Mouse (Mus musculus) gastrocnemius, adult 18-20 months (tissue): ENCODE data around the gene Rcbtb2. TPM values are rescaled to one million over a fixed set of nuclear protein-coding genes. Genes with fewer than 3 reads are reported as not detected.
A peak's percentile ranks its signal among the peaks of the same experiment; 100 is the strongest.

Experiments used
- DNase-seq: peaks from one replicate; pipeline ENCODE4 v3.0.0; 2021; ENCODE audit warnings: low spot score
- total RNA-seq, 2 experiments: library from RNA; stranded (reverse); gene quantifications; 2 replicates each; pipeline ENCODE4 v1.2.3; 2021

Rcbtb2 gene
- total RNA-seq, 2 experiments from 2014 or later = 13.6 to 14.8 TPM

DNA sequence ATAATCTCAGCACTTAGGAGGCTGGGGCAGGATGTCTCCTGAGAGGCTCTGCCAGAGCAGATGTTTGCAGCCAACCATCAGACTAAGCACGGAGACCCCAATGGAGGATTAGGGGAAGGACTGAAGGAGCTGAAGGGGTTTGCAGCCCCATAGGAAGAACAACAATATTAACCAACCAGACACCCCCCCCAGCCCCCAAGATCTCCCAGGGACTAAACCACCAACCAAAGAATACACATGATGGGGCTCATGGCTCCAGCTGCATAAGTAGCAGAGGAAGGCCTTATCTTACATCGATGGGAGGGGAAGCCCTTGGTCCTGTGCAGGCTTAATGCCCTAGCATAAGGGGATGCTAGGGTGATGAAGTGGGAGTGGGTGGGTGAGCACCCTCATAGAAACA lies 6.5 kb upstream of the Rcbtb2 start:
- no peak for DNase-seq

DNA sequence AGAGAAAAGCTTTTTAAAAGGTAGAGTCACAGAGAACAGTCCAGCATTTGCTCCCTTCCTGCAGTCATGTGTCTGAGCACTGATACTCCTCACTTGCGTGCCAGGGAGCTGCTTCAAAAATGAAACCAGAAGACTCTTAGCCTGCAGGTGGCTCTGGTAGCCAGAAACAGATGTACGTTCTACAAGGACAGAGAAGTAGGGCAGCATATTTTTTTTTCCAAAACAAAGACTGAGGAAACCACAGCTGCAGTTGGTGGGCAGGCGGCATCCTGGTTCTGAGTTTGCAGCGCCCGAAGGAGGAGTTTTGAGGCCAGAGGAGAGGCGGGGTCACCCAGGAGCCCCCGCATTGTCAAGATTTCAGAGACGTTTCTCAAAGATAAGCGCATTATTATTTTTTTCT lies 5.9 kb upstream of the Rcbtb2 start:
- DNase-seq = peak; percentile 50

DNA sequence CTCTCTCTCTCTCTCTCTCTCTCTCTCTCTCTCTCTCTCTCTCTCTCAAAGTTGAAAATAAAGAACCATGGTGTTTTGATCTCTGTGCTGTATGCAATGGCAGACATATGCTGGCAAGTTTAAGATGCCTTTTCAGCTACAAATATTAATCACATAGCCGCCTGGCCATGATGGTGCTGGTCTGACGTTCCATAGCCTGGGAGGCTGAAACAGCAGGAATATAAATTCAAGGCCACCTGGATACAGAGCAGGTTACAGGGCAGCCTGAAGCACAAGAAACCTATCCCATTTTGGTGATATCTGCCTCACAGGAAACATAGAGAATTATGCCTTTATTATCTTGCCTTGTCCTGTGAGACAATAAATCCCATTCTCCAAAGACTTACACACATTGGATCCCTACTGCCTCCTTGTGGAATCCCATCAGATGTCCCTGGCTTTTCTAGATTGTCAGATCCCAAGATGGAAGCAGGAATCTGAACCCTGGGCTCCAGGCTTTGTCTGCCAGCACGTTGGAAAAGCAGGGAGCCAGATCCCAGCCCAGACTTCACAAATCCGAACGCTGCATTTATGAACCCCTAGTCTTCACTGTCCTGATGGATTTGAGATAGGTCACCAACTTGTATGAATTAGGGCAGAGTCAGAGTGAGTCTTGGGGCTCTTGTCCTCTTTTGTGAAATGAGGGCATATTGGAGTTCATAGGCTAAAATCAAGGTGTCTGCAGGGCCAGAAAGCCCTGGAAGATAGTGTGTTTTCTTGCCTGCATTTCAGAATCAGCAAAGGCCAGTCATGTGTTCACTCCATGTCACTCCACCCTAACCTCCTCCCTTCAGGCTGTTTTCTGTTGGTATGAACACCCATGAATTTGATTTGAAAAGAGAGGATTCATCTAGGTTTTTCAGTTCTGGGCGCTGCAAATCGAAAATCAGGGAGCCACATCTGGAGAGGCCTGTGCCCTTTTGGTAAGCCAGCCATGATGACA lies 5.1 kb upstream of the Rcbtb2 start:
- no peak for DNase-seq

DNA sequence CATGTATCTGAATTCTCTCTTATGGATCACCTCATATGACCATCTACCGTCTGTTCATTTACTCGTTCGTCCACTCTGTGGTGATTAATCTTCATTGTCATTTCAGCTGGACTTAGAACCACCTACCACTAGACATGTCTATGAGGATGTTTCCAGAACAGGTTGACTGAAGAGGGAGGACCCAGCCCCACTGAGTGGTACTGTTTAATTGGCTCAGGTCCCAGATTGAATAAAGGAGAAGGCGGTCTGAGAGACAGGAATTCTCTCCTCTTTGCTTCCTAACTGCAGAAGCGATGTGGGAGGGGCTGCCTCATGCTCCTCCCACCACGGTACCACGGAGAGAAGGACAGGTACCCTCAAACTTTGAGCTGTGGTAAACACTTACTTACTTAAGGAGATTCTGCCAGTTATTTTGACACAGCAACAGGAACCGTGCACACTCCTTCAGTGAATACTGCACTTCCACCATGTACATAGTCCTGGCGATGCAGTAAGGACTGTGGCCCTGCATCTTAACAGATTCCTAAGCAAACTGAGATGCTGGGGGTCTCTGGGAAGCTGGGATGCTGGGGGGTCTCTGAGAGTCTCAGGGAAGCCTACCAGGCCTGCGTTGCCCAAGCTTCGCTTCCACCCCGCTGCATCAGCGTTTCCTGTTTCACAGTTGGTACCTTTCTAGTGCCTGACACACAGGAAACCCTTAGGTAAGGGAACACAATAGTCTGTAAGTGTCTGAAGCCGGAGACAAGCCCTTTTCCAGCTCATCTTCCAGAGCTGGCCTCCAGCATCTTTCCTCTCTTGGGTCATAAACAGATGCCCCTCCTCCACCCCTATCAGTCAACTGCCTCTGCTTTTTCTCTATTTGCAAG lies 4.1 kb upstream of the Rcbtb2 start:
- DNase-seq = no peak

DNA sequence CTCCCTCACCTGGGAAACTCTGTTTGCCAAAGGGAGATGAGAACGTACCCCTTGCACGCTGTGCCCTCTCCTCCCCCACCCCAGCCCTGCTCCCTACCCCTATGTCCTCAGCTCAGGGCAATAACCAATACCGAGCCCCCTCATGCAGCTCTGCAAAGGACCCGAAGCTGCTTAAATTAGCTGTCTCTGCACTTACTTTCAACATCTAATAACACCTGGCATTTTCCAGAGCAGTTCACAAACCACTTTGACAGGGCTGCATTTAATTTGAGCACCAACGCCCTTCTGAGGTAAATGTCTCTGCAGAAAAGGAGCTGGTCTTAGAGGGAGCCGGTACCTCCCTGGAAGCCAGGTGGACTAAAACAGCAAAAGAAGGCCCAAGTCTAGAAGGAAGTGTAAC lies 3.4 kb upstream of the Rcbtb2 start:
- no peak for DNase-seq

DNA sequence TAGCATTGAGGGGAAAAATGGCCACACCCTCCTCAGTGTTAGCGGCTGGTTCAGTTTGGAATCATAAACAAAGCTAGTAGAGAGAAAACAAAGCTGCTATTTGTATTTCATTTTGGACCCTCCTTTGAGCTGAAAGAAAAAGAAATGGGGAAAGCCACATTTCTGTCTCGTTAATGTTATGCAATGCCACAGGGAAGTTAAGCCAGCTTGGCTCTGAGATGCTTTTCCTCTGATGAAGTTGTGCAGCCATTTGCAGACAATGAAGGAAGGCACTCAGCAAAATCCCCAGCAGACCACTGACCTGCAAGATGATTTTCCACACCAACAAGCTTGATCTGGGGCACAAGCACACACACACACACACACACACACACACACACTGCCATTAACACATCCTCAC lies 2.9 kb upstream of the Rcbtb2 start:
- DNase-seq = no peak

DNA sequence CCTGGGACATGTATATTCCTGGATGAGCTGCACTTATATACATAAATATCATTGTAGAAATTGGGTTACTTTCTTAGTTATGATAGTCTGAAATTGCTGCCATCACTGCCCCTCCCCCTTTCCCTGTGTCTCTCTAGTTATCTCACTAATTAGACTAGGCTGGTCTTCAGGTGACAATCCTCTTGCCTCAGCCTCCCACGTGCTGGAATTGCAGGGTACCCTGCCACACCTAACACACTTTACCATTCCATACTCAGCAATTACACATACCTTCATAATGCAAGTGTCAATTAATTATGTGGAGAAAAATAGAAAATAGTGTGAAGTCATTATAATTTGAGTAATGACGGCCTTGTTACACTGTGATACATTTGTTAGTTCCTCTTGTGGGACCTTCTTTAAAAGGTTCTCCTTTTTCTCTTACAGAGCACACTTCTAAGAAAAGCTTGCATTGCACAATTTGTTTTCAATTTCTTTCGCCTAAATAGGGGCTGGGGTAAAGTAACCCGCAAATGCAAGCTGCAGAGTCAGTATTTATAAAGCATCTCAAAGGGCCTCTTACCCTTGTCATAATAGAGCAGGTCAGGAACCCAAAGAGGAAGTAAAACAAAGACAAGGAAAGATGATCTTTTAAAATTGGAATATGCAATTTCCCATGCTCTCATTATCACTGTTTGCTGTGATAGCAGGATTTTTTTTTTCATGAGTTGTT lies 470 bp upstream of the Rcbtb2 start:
- no peak for DNase-seq

DNA sequence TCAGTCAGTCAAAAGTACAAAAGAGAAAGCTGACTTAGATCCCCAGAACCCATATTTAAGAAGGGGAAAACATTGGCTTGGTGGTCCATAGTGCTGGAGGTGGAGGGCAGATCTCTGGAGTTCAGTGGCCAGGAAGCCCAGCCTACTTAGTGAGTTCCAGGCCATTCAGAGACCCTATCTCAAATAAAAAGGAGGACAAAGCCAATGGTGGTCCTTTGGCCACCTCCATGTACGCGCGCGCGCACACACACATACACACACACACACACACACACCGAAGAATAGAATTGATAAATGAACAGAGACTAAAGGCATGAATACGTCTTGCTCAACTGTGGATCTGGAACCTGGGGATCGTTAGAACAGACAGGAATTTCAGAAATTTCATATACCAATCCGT lies 544 bp downstream of the Rcbtb2 start:
- no peak for DNase-seq

DNA sequence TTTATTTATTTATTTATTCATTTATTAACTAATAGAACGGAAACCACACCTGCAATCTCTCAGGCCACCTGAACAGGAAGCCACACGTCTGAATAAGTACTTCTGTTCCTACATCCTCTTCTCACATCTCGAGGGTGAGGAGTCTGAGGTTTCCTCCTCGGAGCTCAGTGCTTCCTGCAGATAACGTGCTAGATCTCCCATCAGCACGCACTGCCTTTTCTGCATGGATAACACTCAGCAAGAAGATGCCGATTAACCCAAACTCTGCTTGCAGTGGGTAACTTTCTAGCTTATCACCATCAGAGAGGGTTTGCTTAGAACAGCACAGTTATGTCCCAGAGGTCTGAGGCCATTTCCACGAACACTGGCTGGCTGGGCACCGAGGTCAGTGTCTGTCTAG lies 949 bp downstream of the Rcbtb2 start:
- DNase-seq = no peak

DNA sequence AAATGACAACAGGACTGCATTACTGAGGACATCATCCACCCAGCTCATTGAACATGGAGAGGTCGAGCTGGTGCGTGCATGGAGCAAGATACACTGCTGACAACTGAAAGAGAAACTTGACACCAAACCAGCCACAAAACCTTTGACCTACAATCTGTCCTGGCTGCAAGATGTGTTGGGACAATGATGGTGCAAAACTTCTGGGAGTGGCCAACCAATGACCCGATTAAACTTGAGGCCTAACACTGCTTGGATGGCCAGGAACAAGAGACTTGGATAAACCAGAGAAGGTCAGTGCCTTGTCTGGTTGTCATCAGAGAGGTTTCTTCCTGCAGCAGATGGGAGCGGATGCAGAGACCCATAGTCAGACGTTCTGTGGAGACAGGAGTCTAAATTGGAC lies 7.7 kb downstream of the Rcbtb2 start:
- DNase-seq = no peak

DNA sequence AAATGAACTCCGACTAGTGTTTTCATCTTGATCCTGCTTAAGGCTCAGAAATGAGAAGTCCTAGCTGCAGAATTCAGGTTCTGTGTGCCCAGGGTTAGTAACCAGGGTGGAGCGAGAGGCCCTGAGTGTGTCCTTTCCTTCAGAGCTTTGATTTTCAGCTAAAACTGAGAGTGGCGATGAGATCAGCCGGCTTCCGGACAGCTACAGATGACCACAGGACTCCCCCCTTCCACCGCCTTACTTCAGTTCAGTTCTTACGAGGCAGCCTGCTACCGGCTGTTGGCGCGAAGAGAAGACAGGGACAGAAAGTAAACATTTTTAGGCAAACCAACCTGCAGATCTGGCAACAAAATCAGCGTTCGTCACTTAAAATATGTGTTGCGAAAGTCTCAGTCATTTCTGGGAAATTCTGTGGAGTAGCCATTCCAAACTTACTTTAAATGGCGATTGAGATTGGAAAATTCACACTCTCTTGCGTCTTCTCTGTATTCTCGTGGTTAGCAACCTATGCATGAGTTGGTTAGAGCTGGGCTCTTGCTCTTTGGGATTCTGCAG lies 9.1 kb downstream of the Rcbtb2 start:
- DNase-seq = no peak

DNA sequence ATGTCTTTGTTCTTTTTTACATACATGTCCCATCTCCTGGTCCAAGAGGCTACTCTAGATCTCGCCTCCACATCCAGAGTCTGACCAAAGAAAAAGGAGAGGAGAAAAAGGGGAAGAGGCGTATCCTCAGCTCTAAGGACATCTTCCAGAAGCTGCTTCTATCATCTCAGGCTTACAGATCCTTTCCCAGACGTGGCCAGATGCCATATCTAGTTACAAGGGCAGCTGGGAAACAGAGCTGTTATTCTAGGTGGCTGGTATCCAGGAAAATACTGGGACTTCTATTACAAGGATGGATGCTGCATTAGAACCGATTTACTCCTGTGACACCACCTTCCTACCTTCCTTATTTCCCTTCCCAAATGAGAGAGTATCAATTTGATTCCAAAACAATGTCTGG lies 9.9 kb downstream of the Rcbtb2 start:
- DNase-seq = no peak

DNA sequence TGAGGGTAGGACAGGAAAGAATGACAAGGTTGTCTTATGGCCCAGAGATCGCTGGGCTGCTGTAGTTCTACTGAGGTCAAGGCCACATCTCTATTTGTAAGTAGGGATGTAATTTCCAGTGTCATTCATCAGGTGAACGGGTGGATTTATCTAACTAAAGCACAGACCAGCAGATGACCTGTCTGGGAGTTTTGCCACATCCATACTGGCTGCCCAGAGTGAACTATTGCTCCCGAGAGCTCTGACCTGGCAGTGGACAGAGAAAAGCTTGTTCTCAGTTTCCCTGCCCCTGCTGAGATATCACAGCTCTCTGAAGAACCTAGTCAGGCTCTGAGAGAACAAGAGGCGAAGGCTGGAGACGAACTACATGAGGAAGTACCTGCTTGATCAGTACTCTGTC lies 14.4 kb downstream of the Rcbtb2 start:
- no peak for DNase-seq

DNA sequence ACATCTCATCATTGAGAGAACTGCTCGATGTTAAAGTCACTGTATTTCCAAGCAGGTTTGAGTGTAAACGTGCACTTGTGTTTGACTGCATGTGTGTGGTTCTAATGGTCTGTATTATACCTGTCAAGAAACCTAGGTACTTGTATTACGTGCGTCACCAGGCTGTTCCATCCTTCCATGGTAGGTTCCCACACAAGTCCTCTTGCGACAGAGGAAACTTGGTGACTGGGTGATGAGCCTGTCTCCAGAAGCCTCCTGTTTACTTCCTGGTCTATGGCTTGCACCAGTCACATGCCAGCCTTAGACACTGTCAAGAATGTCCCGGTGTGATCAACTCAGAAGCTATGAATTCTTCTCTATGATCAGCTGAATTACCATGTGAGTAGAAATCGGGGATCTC lies 15.6 kb downstream of the Rcbtb2 start:
- DNase-seq = no peak

DNA sequence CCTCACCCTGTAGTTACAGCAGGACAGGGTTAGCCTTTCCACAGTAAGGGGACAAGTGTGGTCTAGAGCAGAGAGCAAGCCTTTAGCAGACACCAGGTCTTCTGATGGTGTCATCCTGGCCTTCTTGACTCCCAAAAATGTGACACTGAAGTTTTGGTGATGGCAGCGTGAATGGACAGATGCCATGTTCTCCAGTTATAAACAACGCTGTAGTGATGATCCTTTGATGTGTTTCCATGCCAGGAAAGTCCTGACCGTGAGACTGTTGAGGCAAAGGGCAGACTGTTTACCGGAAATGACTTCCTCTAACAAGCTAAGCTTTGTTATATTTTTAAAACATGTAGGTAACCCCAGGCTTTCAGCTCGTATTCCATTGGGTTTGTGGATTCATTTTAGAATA lies 17.0 kb downstream of the Rcbtb2 start:
- no peak for DNase-seq

DNA sequence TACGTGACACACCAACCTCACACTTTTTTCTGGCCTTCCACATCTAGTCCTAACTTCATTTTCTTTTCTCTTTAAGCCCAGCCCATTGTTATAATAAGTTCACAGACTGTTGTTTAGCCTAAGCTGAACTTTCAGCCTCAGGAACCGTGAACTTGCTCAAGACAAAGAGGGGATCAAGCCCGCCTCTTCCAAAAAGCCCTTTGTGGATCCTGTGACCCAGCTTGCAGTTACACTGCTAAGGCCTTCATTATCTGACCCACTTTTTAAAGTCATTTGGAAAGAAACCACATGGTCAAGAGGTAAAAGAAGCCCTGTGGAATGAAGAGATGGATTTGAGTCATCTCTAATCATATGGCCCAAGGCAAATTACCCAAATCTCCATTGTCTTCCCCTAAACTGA lies 19.0 kb downstream of the Rcbtb2 start:
- DNase-seq = no peak

DNA sequence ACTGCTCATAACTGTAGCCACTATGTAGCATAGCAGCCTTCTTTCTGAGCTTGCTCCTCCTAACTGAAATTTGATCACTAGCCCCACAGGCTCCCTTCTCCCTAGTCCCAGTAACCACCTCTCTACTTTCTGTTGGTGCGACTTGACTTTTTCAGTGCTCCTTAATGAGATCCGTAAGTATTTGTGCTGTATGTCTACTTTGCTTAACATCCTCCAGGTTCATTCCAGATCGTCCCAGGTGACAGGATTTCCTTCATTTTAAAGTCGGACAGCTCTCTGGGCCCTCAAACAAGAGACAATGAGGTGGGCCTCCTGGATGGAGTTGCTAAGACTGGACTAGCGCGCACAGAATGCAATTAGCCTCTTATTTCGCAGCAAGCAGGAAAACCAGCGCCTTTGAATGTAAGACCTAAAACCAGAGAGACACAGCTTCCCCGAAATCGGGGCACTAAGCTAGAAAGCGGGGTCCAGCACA lies 19.6 kb downstream of the Rcbtb2 start:
- peak; percentile 18 for DNase-seq

DNA sequence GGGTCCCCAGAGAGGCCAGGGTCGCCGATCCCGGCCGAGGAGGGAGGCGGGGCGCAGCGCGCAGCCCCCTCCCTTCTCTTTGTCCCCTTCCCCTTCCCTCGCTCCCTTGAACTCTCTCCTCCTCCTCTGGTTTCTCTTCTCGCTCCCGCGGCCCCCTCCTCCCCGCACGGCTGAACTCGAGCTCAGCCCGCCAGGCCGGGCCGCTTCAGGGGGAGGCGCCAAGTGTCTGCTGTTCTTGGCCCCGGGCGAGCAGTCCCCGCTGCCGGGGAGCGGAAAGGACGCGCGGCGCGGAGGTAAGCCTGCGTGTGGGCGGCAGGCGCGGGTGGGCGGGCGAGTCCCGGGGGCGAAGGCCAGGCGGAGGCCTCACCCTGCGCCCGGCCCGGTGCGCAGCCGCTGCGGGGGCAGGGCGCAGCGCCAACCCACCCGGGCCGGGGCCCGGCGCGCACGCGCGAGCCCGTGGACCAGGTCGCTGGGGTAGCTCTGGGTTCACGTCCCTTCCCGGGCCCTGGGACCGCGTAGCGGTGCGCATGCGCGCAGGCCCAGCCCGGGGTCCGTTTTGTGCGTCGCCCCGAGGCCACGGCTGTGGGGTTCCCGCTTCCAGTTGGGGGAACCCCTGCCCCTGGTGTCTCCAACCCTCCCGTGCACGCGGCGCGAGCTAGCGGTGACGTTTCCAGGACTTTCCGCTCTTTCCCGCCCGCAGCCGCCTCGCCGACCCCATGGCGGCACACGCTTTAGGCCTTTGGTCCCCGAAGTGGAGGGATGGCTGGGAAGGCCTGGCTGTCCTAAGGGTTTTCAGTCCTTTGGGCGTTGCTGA lies 20.3 kb downstream of the Rcbtb2 start:
- peak; percentile 71 for DNase-seq

DNA sequence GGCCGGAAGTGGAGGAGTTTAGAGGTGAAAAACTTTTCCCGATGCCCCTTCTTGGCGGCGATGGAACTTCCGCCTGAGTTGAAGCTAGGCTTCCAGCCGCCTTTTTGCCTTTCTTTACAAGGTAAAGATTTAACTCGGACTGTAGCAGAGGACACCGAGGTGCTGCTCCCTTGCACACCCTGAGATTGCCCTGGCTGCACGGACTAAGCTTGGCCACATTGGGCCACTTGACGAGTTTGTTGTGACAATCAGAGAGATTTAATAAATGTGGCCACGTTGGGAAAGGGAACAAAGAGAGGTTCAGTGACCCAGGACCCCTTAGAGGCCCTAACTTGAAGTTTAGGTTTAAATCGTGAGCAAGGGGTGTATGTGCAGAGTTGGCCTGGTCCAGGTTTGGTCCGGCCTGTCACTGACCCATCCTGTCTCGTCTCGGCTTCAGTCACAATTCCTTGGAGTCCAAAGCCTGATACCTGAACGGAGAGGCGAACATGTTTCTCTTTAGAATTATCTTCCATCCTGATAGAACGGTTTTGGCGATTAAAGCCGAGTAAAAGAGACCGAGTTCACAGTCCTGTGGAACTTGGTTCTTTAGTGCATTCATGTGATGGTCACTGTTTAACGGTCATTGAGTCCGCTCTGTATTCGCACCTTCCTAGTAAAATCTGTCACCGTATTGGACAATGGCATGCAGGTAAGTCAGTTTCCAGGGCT lies 21.0 kb downstream of the Rcbtb2 start:
- DNase-seq = no peak

DNA sequence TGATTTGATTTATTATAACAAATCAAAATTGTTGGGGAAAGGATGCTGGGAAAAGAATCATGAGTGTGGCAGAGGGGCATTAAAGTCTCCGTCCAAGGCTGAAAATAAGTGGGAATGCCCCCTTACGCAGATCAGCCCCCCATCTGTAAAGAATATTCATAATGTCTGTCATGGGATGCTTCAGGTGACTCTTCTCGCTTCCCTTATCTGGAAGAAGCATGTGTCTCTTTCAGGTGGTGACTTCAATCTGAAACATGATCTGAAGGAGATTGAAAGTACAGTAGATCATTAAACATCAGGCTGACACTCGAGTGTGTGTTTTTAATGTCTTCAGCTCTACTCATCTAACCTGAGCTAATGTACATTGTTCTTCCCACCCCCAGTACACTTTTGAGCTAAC lies 22.7 kb downstream of the Rcbtb2 start:
- no peak for DNase-seq
